Mouse (Mus musculus) c-Kit-positive CD71-positive TER-119-negative erythroid progenitor cells, embryonic 14.5 days (primary cell): ENCODE measurements around the gene Dpp9.
"Not testable (repeated sequence)": the region's sequence is repeated elsewhere in the genome, so short reads cannot be mapped to it uniquely, and the experiment has no call there.

Experiments used
- DNase-seq: peaks from one replicate; pipeline ENCODE4 v3.0.0-alpha.2; 2013; ENCODE audit warnings: low read depth

The Dpp9 gene

DNA sequence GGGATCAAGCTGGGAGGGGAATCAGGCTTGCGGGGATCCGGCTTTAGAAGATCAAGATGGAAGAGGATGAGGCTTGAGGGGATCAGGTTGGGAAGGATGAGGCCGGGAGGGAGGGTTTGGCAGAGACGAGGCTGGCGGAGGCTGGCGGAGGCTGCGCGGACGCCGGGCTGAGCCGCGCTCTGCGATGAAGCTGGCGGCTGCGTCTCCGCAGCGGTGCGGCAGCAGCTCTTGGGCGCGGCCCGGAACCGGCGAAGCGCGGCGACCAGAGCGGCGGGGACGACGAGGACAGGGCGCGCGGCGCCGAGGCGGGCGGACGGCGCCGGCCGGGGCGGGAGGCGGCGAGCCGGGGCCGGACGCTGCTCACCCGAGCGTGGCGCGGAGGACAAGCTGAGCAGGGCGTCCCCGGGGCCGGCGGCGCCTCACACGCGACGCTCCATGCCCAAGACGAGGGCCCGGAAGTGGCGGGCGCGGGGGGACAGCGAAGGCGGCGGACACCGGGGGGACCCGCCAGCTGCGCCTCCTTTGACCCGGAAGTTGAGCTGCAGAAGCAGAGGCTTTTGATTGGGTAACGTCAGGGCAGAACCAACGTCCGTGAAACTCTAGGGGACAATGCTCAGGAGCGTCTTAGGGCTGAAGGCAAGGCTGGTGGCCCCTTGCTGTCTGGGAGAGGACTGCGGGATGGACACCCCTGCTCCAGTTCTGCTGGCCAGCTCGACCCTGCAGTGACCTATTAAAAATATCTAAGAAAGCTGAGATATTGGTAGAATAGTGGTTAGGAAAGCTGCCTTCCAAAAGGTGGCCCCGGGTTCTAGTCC, at the start of gene Dpp9:
Gene Dpp9, minus strand, starts transcription at position 529 of the 815 bp plus-strand sequence.
- DNase-seq = peak; percentile 86

DNA sequence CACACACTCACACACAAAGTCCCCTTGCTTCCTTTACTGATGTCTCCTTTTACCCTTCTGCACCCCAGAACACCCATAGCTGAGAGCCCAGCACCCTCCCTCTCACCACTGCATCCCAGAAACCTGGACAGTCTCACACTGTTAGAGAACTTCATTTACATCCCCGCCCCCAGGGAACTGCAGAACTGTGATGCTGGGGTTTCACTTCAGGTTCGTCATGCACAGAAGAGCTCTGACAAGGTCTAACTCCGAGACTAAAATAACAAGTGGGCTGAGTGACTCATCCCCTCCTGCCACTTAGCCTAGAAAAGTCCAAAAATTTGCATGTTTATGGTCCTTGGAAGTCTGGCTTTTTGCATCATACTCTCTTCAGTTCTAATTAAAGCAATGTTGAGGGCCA, 47.6 kb upstream of the Dpp9 start:
- DNase-seq = no peak

DNA sequence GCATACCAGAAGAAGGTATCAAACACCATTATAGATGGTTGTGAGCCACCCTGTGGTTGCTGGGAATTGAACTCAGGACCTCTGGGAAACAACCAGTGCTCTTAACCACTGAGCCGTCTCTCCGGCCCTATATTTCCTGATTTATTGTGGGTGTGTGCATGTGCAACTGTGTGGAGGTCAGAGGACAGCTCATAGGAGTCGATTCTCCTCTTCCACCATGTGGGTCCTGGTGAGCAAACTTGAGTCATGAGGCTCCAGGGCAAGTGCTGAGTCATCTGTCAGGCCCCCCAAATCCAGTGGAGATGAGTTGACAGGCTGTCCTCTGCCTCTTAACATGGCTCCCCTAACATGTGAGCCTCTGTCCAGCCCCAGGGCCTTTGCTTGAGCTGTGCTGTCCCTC, 47.2 kb upstream of the Dpp9 start:
- DNase-seq = no peak

DNA sequence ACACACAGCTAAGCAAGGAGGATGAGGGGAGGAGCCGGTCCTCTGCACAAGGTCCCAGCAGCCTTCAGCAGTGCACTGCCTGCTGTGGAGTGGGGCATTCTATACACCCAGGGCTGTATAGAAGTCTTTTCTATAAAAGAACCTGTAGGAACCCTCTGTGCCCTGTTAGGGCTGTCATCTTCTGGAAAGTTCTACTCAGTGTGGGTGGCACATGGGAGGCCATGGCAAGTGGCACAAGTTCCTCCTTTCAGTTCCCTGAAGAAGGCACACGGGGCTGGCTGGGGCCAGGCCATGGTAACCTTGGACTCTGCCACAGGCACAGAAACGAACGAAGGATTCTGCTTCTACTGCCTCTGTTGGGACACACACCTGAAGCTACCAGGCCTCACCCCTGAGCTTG, 46.3 kb upstream of the Dpp9 start:
- no peak for DNase-seq

DNA sequence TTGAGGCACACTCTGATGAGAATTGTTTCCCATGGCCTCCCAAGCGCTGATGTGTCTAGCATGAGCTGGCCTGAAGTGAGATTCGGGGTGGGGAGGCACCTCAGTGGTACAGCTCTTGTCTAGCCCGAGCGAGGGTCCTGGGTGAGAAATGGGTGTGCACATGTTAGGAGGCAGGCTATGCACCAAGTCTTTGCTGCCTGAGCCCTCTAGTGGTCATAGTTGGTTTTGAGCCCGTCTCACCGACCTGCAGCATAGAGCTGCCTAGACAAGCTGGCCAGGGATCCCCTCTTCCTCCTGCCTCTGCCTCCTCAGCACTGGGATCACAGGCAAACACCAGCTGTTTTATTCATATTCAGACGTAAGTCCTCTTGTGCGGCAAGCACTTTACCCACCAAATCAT, 45.3 kb upstream of the Dpp9 start:
- peak; percentile 67 for DNase-seq

DNA sequence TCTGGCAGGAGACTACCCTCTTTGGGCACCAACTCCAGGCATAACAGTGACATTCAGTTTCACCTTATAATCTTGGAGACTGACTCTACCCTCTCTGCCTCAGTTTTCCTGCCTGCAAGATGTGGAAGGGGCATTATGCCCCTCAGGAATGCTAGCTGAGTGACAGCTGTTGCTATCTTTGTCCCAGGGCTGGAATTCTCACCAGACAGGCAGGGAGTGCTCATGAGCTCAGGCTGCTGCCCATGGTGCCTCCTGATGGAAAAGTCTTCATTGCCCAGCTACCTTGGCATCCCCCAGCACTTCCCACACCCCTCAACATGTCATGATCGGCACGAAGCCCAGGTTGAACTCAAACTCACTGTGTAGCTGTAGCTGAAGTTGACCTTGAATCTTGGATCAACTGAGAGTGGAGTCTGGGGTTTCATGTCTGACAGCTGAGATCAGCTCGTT, 44.0 kb upstream of the Dpp9 start:
- no peak for DNase-seq

DNA sequence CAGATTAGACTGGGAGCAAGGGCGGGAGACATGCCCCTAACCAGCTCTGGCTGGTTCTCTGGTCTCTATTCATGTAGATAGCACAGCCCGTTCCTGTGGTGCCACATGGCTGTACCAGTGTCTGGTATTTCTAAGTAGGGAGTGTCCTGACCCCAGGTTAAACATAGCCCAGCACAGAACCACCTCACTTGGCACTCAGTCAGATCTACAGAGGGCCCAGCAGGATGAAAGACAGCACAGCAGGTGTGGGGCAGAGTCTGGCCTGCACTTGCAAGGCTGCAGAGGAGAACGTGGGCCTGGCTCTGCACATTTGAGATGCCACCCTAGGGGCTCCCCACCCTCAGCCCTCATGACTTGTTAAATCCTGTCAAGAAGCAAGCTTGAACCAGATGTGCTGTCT, 42.5 kb upstream of the Dpp9 start:
- no peak for DNase-seq

DNA sequence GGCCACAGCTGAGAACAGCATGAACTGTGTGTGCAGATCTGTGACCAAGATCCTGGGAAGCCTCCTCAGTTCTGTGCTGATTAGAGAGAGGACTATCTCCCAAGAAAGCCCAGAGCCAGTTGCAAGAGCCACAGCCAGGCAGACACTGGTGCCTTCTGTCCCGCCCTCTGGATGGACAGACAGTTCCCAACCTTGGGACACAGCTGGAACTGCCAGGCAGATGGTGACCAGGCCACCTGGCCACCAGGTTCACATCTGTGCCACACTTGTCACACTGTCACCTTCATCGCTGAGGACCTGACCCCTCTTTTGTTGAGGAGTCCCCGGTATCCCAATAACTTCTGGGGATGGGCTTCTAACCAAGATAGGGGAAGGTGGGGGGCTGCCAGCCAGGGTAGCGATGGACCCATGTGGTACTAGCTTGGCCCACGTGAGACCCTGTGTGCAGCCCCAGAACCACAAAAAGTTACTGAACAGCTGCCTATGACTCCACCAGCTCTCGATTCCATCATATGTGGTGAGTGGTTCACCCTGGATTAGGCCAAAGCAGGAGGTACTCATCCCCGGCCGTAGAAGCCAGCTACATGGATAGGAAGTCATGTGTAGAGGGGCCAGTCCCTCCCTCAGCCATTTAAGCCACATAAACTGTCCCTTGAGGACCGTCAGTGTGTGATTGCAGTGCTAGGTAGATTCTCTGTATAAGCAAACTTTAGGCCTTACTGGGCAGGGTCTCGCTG, 40.8 kb upstream of the Dpp9 start:
- DNase-seq = no peak

DNA sequence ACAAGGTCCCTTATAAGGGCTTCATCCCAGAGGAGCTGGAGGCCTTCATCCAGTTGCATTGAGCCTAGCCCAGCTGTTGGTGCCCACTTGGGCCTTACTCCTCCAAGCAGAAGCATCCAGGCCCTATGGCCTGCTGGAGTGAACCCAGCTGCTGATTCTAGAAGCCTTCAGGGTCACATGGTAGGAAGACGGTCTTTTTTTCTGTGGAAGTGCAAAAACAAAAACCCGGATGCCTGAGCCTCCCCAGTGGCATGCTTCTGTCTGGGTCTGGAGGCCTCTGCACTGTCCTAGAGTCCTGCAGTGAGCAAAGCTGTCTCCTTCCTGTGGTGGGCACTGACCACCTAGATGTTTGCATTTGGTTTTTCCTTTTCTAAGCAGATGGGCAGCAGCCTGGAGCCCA, 40.1 kb upstream of the Dpp9 start:
- not testable (repeated sequence) for DNase-seq

DNA sequence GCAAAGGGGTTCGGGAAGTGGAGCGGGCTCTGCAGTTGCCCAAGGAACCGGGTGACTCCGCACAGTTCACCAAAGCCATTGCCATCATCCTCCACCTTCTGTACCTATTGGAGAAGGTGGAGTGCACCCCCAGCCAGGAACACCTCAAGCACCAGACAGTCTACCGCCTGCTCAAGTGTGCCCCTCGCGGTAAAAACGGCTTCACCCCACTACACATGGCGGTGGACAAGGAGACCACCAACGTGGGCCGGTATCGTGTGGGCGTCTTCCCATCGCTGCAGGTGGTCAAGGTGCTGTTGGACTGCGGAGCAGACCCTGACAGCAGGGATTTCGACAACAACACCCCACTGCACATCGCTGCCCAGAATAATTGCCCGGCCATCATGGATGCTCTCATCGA, 39.6 kb upstream of the Dpp9 start:
- DNase-seq = not testable (repeated sequence)

DNA sequence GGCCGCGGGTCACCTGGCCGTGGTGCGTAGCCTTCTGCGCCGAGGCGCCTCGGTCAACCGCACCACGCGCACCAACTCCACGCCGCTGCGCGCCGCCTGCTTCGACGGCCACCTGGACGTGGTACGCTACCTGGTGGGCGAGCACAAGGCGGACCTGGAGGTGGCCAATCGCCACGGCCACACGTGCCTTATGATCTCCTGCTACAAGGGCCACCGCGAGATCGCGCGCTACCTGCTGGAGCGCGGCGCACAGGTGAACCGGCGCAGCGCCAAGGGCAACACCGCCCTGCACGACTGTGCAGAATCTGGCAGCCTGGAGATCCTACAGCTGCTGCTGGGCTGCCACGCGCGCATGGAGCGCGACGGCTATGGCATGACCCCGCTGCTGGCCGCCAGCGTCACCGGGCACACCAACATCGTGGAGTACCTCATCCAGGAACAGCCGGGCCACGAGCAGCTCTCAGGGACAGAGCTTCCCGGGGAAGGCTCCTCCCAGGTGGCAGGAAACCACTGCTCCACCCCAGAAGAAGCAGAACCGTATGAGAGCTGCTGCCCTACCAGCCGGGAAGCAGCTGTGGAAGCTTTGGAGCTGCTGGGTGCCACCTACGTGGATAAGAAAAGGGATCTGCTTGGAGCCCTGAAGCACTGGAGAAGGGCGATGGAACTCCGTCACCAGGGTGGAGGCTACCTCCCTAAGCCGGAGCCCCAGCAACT, 38.6 kb upstream of the Dpp9 start:
- no peak for DNase-seq

DNA sequence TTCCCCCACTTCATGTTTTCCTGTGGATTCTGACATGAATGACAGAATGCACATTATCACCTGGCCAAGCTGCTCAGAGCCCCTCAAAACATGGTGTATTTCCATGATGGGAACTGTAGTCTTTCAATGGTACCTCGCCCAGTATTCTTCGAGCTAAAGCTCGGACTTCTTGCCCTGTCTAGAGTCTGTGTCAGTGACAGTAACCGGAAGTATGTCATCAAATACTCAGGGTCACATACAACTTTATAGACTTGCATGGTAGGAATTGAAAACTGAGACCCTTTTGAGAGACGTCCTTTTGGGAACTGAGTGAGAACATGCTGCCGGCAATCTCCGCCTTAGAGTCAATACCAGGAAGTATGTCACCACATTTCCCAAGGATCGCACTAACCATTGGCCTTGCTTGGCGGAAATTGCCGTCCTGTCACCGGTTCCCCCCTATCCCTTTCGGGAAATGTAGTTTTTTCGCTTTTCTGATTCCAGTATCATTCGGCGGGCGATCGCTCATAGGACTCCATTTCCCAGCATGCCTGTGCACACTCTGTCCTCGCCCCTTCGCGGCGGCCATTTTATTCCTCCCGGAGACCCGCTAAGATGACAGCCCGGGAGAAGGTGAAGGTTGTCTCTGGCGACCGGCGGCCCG, 37.7 kb upstream of the Dpp9 start, which contains the start of gene Fem1a:
Gene Fem1a, plus strand, starts transcription at position 572 of the 643 bp plus-strand sequence.
- peak; percentile 95 for DNase-seq

DNA sequence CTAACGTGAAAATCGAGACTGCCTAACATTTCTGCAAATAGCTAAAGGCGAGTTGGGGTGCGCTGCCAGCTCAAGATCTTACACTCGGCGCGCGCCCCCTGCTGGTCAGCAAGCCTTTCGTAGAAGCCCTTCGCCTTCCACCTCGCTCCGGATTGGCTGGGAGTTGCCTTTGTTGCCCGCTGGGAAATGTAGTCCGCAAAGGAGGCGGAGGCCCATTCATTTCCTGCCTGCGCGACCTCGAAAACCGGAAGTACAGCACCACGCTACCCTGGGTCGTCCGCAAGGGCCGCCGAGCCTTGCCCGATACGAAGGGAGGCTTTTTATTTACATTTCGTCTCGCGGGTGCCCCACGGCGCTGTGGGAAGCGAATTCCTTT, 37.1 kb upstream of the Dpp9 start:
- peak; percentile 99 for DNase-seq

DNA sequence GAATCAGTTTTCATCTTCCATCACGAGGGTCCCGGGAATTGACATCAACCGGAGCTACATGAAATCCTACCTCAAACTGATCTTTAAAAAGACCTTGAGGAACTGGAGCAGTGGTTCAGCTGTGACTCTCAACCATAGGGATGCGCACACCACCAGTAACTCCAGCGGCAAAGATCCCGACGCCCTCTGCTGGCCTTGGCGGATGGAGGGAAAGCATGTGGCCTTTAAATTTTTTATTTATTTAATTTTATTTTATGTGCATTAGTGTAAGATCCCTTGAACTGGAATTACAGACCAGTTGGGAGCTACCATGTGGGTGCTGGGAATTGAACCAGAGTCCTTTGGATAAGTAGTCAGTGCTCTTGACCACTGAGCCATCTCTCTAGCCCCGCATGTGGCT, 36.7 kb upstream of the Dpp9 start:
- DNase-seq = no peak

DNA sequence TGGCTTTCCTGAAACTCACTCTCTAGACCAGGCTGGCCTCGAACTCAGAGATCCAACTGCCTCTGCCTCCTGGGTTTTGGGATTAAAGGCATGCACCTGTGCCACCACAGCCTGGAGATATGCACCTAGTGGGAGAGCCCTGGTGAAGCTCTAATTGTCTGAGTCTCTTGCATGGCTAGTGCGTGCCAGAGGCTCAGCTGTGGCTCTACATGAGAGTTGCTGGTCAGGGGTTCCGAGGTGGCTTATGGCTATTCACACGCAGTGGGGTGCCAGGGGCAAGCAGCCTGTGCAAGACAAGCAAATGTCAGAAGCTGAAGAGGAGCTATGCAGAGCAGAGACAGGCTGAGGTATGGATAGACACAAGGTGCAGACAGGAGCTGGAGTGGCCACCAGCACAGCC, 36.0 kb upstream of the Dpp9 start:
- no peak for DNase-seq

DNA sequence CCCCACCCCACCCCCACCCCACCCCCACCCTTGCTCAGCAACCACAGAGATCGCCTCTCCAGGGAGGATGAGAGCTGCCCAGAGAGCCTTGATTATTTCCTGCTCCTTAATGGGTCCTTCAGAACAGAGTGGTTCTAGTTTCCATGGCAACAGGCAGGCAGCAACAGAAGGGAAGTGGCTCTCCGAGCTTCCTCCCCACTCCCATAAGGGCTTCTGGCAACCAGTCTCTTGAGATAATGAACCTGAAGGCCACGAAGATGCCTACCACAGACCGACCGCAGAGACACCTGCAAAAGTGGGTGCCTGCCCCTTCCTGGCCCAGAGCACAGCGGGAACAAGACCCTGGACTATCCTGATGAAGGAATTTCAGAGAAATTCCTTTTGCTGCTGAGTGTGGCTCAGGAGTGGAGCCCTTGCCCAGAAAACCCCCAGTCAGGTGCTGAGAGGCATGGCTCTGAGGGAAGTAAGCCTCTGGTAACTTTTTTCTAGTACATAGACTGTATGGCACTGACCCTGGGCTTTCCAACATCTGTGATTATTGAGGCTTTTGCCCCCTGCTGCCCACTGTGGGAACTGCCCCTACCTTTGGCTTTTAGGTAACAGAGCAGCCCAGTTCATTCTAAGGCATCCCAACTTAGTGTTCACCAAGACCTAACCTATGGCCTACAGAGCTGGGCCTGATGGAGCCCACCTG, 32.6 kb upstream of the Dpp9 start:
- no peak for DNase-seq

DNA sequence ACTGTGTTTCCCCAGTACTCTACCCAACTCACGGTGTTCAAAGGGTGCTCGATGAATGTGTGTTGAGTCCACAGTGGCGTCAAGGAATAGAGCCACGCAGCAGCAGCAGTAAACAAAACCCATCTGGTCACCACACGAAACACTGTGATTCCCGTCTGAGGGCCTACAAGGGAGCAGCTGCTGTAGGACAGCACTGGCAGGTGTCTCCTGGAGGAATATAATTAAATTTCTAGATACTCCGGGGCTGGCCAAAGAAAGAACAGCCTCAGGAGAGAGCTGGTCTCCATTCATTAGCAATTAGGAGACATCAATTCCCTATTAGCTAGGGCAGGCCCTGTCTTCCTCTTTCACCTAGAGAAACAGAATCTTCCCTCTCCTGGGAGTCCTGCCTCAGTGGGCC, 26.9 kb upstream of the Dpp9 start:
- DNase-seq = no peak

DNA sequence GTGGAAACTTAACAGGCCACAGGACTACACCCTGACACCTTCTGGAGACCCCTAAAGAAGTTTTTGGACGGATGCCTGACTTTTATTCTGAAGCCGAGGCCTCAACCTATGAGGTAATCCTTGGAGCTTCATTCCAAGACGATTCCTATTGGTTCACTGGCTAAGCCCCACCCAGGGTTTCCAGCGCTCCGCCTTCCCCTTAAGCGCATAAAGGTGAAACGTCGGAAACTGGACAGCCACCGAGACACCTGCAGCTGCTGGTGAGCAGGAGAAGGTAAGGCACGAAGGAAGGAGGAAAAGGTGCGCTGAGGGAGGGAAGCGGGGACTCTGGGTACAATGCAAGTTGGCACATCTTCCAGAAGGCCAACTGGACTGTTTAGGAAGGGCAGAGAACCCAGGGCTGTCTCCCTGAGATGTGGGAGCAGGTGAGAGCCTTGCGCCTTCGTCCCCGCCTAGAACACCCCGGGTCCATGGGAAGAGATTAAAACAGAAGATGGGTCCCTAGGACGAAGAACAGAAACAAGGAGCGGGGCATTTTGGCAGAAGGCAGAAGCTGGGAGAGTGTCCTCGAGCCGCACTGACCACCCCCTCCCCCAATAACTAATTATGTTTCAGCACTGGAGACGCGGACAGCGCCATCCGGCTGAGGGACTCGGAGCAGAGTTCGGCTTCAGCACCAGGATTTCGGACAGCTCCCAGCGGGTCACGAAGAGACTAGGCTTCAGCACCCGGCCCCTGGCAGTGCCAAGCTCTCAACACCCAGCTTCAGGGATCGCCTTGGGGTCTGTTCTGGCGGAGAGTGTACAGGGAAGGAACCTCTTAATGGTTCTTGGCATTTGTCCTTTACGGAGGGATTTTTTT, 23.1 kb upstream of the Dpp9 start:
- DNase-seq = peak; percentile 78

DNA sequence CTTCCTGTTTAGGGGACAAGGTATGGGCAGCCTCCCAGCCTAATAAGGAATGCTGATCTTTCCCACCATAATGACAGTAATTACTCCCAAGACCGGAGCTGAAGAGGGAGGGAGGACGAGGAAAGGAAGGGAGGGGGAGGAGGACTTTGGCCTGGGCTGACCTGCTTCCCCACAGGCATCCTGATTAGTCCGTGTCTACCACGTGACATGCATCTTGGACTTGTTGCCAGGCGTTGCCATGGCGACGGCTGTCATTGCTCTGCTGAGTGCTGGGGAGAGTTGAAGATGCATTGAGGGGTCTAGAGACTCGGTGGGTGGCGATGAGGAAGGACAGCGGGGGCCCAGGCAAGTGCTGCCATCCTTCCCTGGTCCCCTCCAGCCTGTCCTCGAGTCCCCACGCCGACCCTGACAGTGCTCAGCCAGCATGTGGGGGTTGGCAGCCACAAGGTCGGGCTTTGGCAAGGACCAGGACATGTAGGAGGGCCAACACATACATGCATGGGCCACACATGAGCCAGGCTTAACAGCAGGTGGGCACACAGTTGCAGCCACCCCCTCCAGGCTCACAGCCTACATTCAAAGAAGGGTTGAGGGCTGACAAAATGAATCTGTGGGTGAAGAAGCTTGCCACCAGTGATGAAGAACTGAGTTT, 15.2 kb upstream of the Dpp9 start:
- DNase-seq = no peak

DNA sequence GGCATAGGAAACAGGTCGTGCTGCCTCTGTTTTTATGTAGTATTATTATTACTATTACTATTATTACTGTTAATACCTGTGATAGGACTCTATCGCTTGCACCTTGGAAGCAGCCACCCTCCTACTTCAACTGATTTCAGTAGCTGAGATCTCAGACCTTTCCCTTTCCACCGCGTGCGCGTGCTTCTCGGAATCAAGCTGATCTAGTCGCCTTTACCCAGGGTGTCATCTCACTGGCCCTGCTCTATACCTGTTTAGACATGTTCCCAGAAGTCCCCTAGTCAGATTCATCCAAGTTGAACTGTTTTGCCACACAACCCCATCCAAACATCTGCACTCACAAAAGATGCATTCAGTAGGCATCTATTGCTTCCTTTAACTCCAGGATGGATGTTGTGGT, 14.7 kb upstream of the Dpp9 start:
- no peak for DNase-seq
